Mouse (Mus musculus): ENCODE measurements around the gene Cbwd1. TPM values are rescaled to one million over a fixed set of nuclear protein-coding genes. Genes with fewer than 3 reads are reported as not detected.

Cbwd1 gene
- 1.5 and 1.6 TPM in 2 replicates for polyA plus RNA-seq (2012)

- TF ChIP-seq GATA1 (IDR thresholded peaks at IDR 0.05; ENCODE audit: low read length), result no peak
These were observed at the start of gene Cbwd1 for GRCm38 (mm10) chr19:24961172-24961962. Gene Cbwd1 (minus strand): TSS chr19:24961610.

- TF ChIP-seq GATA1 (IDR thresholded peaks at IDR 0.05; ENCODE audit: low read length), result no peak
These were observed 47.1 kb upstream of the Cbwd1 start for GRCm38 (mm10) chr19:25008509-25008908.

GRCm38 (mm10) chr19:25006686-25007085 lies 45.3 kb upstream of the Cbwd1 start:
- TF ChIP-seq GATA1 (IDR thresholded peaks at IDR 0.05; ENCODE audit: low read length), result no peak

GRCm38 (mm10) chr19:25003810-25004209 lies 42.4 kb upstream of the Cbwd1 start:
- no peak for TF ChIP-seq GATA1 (IDR thresholded peaks at IDR 0.05; ENCODE audit: low read length)

- TF ChIP-seq GATA1 (IDR thresholded peaks at IDR 0.05; ENCODE audit: low read length), result no peak
These were observed 41.4 kb upstream of the Cbwd1 start for GRCm38 (mm10) chr19:25002828-25003227.

GRCm38 (mm10) chr19:25002032-25002431 lies 40.6 kb upstream of the Cbwd1 start:
- no peak for TF ChIP-seq GATA1 (IDR thresholded peaks at IDR 0.05; ENCODE audit: low read length)

GRCm38 (mm10) chr19:25000153-25000552 lies 38.7 kb upstream of the Cbwd1 start:
- TF ChIP-seq GATA1 (IDR thresholded peaks at IDR 0.05; ENCODE audit: low read length), result no peak

- no peak for TF ChIP-seq GATA1 (IDR thresholded peaks at IDR 0.05; ENCODE audit: low read length)
These were observed 37.9 kb upstream of the Cbwd1 start, which contains the start of gene Dock8 for GRCm38 (mm10) chr19:24999201-24999886. Gene Dock8 (plus strand): TSS chr19:24999534.

GRCm38 (mm10) chr19:24998561-24998960 lies 37.2 kb upstream of the Cbwd1 start:
- TF ChIP-seq GATA1 (IDR thresholded peaks at IDR 0.05; ENCODE audit: low read length), result no peak

- TF ChIP-seq GATA1 (IDR thresholded peaks at IDR 0.05; ENCODE audit: low read length), result no peak
These were observed 35.6 kb upstream of the Cbwd1 start for GRCm38 (mm10) chr19:24996815-24997704.

- TF ChIP-seq GATA1 (IDR thresholded peaks at IDR 0.05; ENCODE audit: low read length), result no peak
These were observed 33.5 kb upstream of the Cbwd1 start for GRCm38 (mm10) chr19:24994900-24995299.

GRCm38 (mm10) chr19:24993526-24993925 lies 32.1 kb upstream of the Cbwd1 start:
- no peak for TF ChIP-seq GATA1 (IDR thresholded peaks at IDR 0.05; ENCODE audit: low read length)

- TF ChIP-seq GATA1 (IDR thresholded peaks at IDR 0.05; ENCODE audit: low read length), result no peak
These were observed 28.9 kb upstream of the Cbwd1 start for GRCm38 (mm10) chr19:24990138-24990822.

GRCm38 (mm10) chr19:24988831-24989230 lies 27.4 kb upstream of the Cbwd1 start:
- no peak for TF ChIP-seq GATA1 (IDR thresholded peaks at IDR 0.05; ENCODE audit: low read length)

GRCm38 (mm10) chr19:24987355-24987754 lies 25.9 kb upstream of the Cbwd1 start:
- TF ChIP-seq GATA1 (IDR thresholded peaks at IDR 0.05; ENCODE audit: low read length), result no peak

Data from G1E-ER4 (cell line).